Mouse (Mus musculus) embryonic fibroblast, embryonic 13.5 days (primary cell): ENCODE measurements around the gene Myo5a. TPM values are rescaled to one million over a fixed set of nuclear protein-coding genes. Genes with fewer than 3 reads are reported as not detected.

Source experiments
- H3K27ac ChIP-seq: 2 replicates; pipeline ENCODE4 v1.5.1; 2012; ENCODE audit warnings: low read length, control low read depth, inconsistent platforms; ENCODE audit not compliant: insufficient read depth
- H3K4me1 ChIP-seq: 2 replicates; pipeline ENCODE4 v1.6.1; 2011; ENCODE audit warnings: low read length; ENCODE audit not compliant: control insufficient read depth, insufficient read depth
- H3K4me3 ChIP-seq: 2 replicates; pipeline ENCODE4 v1.5.1; 2011; ENCODE audit warnings: mild to moderate bottlenecking, control low read depth, low read length; ENCODE audit not compliant: insufficient read depth
- CTCF ChIP-seq: IDR thresholded peaks from 2 replicates; pipeline ENCODE4 v1.5.1; 2011; ENCODE audit warnings: mild to moderate bottlenecking, control low read depth, low read length, moderate library complexity, borderline replicate concordance; ENCODE audit not compliant: insufficient read depth
- POLR2A ChIP-seq: IDR thresholded peaks from 2 replicates; pipeline ENCODE4 v1.6.1; 2011; ENCODE audit warnings: low read depth, mild to moderate bottlenecking, control low read depth, low read length, moderate library complexity
- polyA plus RNA-seq: library from polyadenylated mRNA; stranded (reverse); fragments of >200 nt; gene quantifications from 2 replicates; pipeline ENCODE4 v1.2.4, GENCODE M21; 2011; ENCODE audit warnings: low read depth; ENCODE audit not compliant: missing spikeins, insufficient read length

The Myo5a gene
- polyA plus RNA-seq, result 103 and 123 TPM in 2 replicates

GRCm38 (mm10) chr9:75070457-75071028 is at the start of gene Myo5a:
Gene Myo5a, plus strand, starts transcription at chr9:75071015.
- peak within 1 kb of the TSS; percentile 92 for H3K4me3 ChIP-seq
- H3K27ac ChIP-seq, result peak within 1 kb of the TSS; percentile 93
- H3K4me1 ChIP-seq, result no peaks in the 10 kb centered on the region; the same call in 1 of the 2 replicates
- TF ChIP-seq CTCF (no peak), POLR2A (no peak)

- Histone ChIP-seq H3K4me1 (no peaks in the 10 kb centered on the region), H3K4me3 (no peak overlapping the region), H3K27ac (peak overlapping the region; percentile 61; the same call in 1 of the 2 replicates)
- TF ChIP-seq POLR2A, result no peak
- TF ChIP-seq CTCF, result no peak
Observed at GRCm38 (mm10) chr9:75022546-75022945, 48.3 kb upstream of the Myo5a start.

- H3K4me3 ChIP-seq, result no peak overlapping the region
- H3K4me1 ChIP-seq, result no peaks in the 10 kb centered on the region
- H3K27ac ChIP-seq, result 0 out of 2 replicates have a peak overlapping the region, but pooled peaks have one; percentile 22
- TF ChIP-seq CTCF, result no peak
- TF ChIP-seq POLR2A, result no peak
Observed at GRCm38 (mm10) chr9:75023150-75023894, 47.5 kb upstream of the Myo5a start.

- Histone ChIP-seq H3K4me1 (no peaks in the 10 kb centered on the region), H3K4me3 (no peak overlapping the region), H3K27ac (no peak overlapping the region)
- TF ChIP-seq POLR2A (no peak), CTCF (no peak)
Observed at GRCm38 (mm10) chr9:75024089-75024488, 46.7 kb upstream of the Myo5a start.

- Histone ChIP-seq H3K4me1 (no peaks in the 10 kb centered on the region), H3K4me3 (no peak overlapping the region), H3K27ac (no peak overlapping the region)
- TF ChIP-seq CTCF (no peak), POLR2A (no peak)
Observed at GRCm38 (mm10) chr9:75025689-75026088, 45.1 kb upstream of the Myo5a start.

GRCm38 (mm10) chr9:75032408-75032807 is 38.4 kb upstream of the Myo5a start:
- TF ChIP-seq POLR2A (no peak), CTCF (no peak)
- H3K27ac ChIP-seq, result no peak overlapping the region
- H3K4me1 ChIP-seq, result no peaks in the 10 kb centered on the region
- H3K4me3 ChIP-seq, result no peak overlapping the region

- H3K4me3 ChIP-seq, result no peak overlapping the region
- H3K4me1 ChIP-seq, result no peaks in the 10 kb centered on the region
- TF ChIP-seq CTCF (no peak), POLR2A (no peak)
- H3K27ac ChIP-seq, result no peak overlapping the region
Observed at GRCm38 (mm10) chr9:75033141-75033540, 37.7 kb upstream of the Myo5a start.

- TF ChIP-seq CTCF, result no peak
- TF ChIP-seq POLR2A, result no peak
- 0 out of 2 replicates have a peak, but pooled peaks cover 3% of the 10 kb centered on the region for H3K4me1 ChIP-seq
- no peak overlapping the region for H3K27ac ChIP-seq
- H3K4me3 ChIP-seq, result no peak overlapping the region
Observed at GRCm38 (mm10) chr9:75034691-75035090, 36.1 kb upstream of the Myo5a start.

GRCm38 (mm10) chr9:75035944-75036343 is 34.9 kb upstream of the Myo5a start:
- Histone ChIP-seq H3K27ac (no peak overlapping the region), H3K4me1 (0 out of 2 replicates have a peak, but pooled peaks cover 3% of the 10 kb centered on the region), H3K4me3 (no peak overlapping the region)
- TF ChIP-seq CTCF, result no peak
- TF ChIP-seq POLR2A, result no peak
